Mouse (Mus musculus) MEL (cell line): Measurements from ENCODE around the gene Atp5b. TPM values are rescaled to one million over a fixed set of nuclear protein-coding genes. Genes with fewer than 3 reads are reported as not detected.

Experiments used
- DNase-seq: peaks from one replicate; pipeline ENCODE4 v3.0.0; 2011; ENCODE audit warnings: low read depth, low spot score
- H3K27ac ChIP-seq: 2 replicates; pipeline ENCODE4 v1.5.1; 2012; ENCODE audit warnings: low read depth, mild to moderate bottlenecking, control low read depth, low read length, moderate library complexity; ENCODE audit not compliant: control insufficient read depth
- H3K27me3 ChIP-seq, 2 experiments: fragments of 150-350 bp in 1 of 2; sonication (generic) in 1 of 2; 2 replicates each; pipeline ENCODE4 v1.6.1; 2012; ENCODE audit warnings: low read length in 2 of 2, mild to moderate bottlenecking in 2 of 2, improper control_type of control experiment in 1 of 2, moderate library complexity in 1 of 2; ENCODE audit not compliant: insufficient read depth in 2 of 2, control insufficient read depth in 1 of 2
- H3K36me3 ChIP-seq, 2 experiments: 2 replicates each; pipeline ENCODE4 v1.6.1; 2012 to 2014; ENCODE audit warnings: low read length in 2 of 2, improper control_type of control experiment in 1 of 2, inconsistent platforms in 1 of 2, mild to moderate bottlenecking in 1 of 2; ENCODE audit not compliant: insufficient read depth in 2 of 2, control insufficient read depth in 1 of 2
- H3K4me1 ChIP-seq, 2 experiments: fragments of 150-350 bp in 1 of 2; sonication (generic) in 1 of 2; 2 replicates each; pipeline ENCODE4 v1.6.1; 2012; ENCODE audit warnings: low read length in 2 of 2, improper control_type of control experiment in 1 of 2, mild to moderate bottlenecking in 1 of 2; ENCODE audit not compliant: insufficient read depth in 2 of 2, control insufficient read depth in 1 of 2
- H3K4me3 ChIP-seq, 2 experiments: fragments of 150-350 bp in 1 of 2; sonication (generic) in 1 of 2; 2 replicates each; pipeline ENCODE4 v1.5.1; 2012; ENCODE audit warnings: low read depth in 2 of 2, low read length in 2 of 2, mild to moderate bottlenecking in 2 of 2, moderate library complexity in 2 of 2, control low read depth in 1 of 2, improper control_type of control experiment in 1 of 2; ENCODE audit not compliant: control insufficient read depth in 1 of 2, insufficient read depth in 1 of 2
- H3K79me2 ChIP-seq: 2 replicates; pipeline ENCODE4 v1.6.1; 2012; ENCODE audit warnings: mild to moderate bottlenecking, low read length, moderate library complexity; ENCODE audit not compliant: control insufficient read depth, poor library complexity, insufficient read depth
- H3K9ac ChIP-seq: 2 replicates; pipeline ENCODE4 v1.6.1; 2012; ENCODE audit warnings: low read depth, mild to moderate bottlenecking, control low read depth, low read length, moderate library complexity; ENCODE audit not compliant: control insufficient read depth, poor library complexity, severe bottlenecking
- H3K9me3 ChIP-seq: fragments of 150-350 bp; sonication (generic); replicated peaks from 2 replicates; pipeline ENCODE4 v1.6.1; 2012; ENCODE audit warnings: mild to moderate bottlenecking, low read length, improper control_type of control experiment, moderate library complexity; ENCODE audit not compliant: insufficient read depth
- CHD1 ChIP-seq: IDR thresholded peaks from 2 replicates; pipeline ENCODE4 v1.6.1; 2012; ENCODE audit warnings: low read depth, mild to moderate bottlenecking, inconsistent platforms, low read length, improper control_type of control experiment
- EP300 ChIP-seq, 2 experiments: IDR thresholded peaks; 2 replicates each; pipeline ENCODE4 v1.6.1; 2011; ENCODE audit warnings: improper control_type of control experiment in 2 of 2, low read length in 2 of 2, low read depth in 1 of 2, mild to moderate bottlenecking in 1 of 2
- ETS1 ChIP-seq: IDR thresholded peaks from 2 replicates; pipeline ENCODE4 v1.6.1; 2012; ENCODE audit warnings: low read depth, mild to moderate bottlenecking, inconsistent platforms, low read length, improper control_type of control experiment, moderate library complexity
- GABPA ChIP-seq: IDR thresholded peaks from 2 replicates; pipeline ENCODE4 v1.6.1; 2012; ENCODE audit warnings: low read depth, mild to moderate bottlenecking, inconsistent platforms, low read length, improper control_type of control experiment, moderate library complexity
- GATA1 ChIP-seq: IDR thresholded peaks from 2 replicates; pipeline ENCODE4 v1.6.1; 2011; ENCODE audit warnings: low read depth, low read length, improper control_type of control experiment
- JUND ChIP-seq: IDR thresholded peaks from 2 replicates; pipeline ENCODE4 v1.6.1; 2011; ENCODE audit warnings: low read depth, mild to moderate bottlenecking, improper control_type of control experiment, low read length
- MAFK ChIP-seq: IDR thresholded peaks from 2 replicates; pipeline ENCODE4 v1.6.1; 2011; ENCODE audit warnings: low read depth, mild to moderate bottlenecking, low read length, improper control_type of control experiment, borderline replicate concordance
- MAZ ChIP-seq: IDR thresholded peaks from 2 replicates; pipeline ENCODE4 v1.6.1; 2012; ENCODE audit warnings: low read depth, mild to moderate bottlenecking, inconsistent platforms, low read length, improper control_type of control experiment
- MXI1 ChIP-seq: IDR thresholded peaks from 2 replicates; pipeline ENCODE4 v1.6.1; 2011; ENCODE audit warnings: mild to moderate bottlenecking, low read depth, low read length, improper control_type of control experiment
- MYC ChIP-seq: IDR thresholded peaks from 2 replicates; pipeline ENCODE4 v1.6.1; 2011; ENCODE audit warnings: low read depth, mild to moderate bottlenecking, low read length, improper control_type of control experiment, moderate library complexity
- POLR2A ChIP-seq, 2 experiments: IDR thresholded peaks; 2 replicates each; pipeline ENCODE4 v1.6.1; 2011 to 2012; ENCODE audit warnings: low read length in 2 of 2, mild to moderate bottlenecking in 2 of 2, control low read depth in 1 of 2, improper control_type of control experiment in 1 of 2, low read depth in 1 of 2, moderate library complexity in 1 of 2; ENCODE audit not compliant: control insufficient read depth in 1 of 2, insufficient read depth in 1 of 2, poor library complexity in 1 of 2
- POLR2AphosphoS5 ChIP-seq: IDR thresholded peaks from 2 replicates; pipeline ENCODE4 v1.6.1; 2012; ENCODE audit warnings: low read depth, borderline replicate concordance, mild to moderate bottlenecking, inconsistent platforms, low read length, moderate library complexity, mixed read lengths
- RCOR1 ChIP-seq: IDR thresholded peaks from 2 replicates; pipeline ENCODE4 v1.6.1; 2012; ENCODE audit warnings: low read depth, mild to moderate bottlenecking, inconsistent platforms, low read length, improper control_type of control experiment
- SIN3A ChIP-seq: IDR thresholded peaks from 2 replicates; pipeline ENCODE4 v1.6.1; 2012; ENCODE audit warnings: low read length, improper control_type of control experiment, inconsistent platforms
- SMC3 ChIP-seq: IDR thresholded peaks from 2 replicates; pipeline ENCODE4 v1.6.1; 2011; ENCODE audit warnings: low read depth, low read length, improper control_type of control experiment
- TAL1 ChIP-seq: IDR thresholded peaks from 2 replicates; pipeline ENCODE4 v1.6.1; 2012; ENCODE audit warnings: mild to moderate bottlenecking, inconsistent platforms, low read length, moderate library complexity, mixed read lengths
- TBP ChIP-seq: IDR thresholded peaks from 2 replicates; pipeline ENCODE4 v1.8.0; 2011; ENCODE audit warnings: low read depth, low read length, improper control_type of control experiment
- TCF12 ChIP-seq: IDR thresholded peaks from 2 replicates; pipeline ENCODE4 v1.6.1; 2014; ENCODE audit warnings: low read depth, mild to moderate bottlenecking, inconsistent platforms, low read length, improper control_type of control experiment, moderate library complexity
- UBTF ChIP-seq: IDR thresholded peaks from 2 replicates; pipeline ENCODE4 v1.6.1; 2012; ENCODE audit warnings: low read depth, mild to moderate bottlenecking, inconsistent platforms, low read length, improper control_type of control experiment, moderate library complexity, borderline replicate concordance; ENCODE audit not compliant: insufficient read depth
- ZKSCAN1 ChIP-seq: IDR thresholded peaks from 2 replicates; pipeline ENCODE4 v1.6.1; 2012; ENCODE audit warnings: low read depth, mild to moderate bottlenecking, inconsistent platforms, low read length, improper control_type of control experiment, moderate library complexity
- ZNF384 ChIP-seq: IDR thresholded peaks from 2 replicates; pipeline ENCODE4 v1.6.1; 2012; ENCODE audit warnings: low read depth, mild to moderate bottlenecking, inconsistent platforms, low read length, improper control_type of control experiment
- polyA plus RNA-seq, 2 experiments: library from polyadenylated mRNA; stranded (reverse) in 1 of 2; unstranded in 1 of 2; fragments of >175 nt in 1 of 2; fragments of >200 nt in 1 of 2; gene quantifications; 2 replicates each; pipeline versions ENCODE4 v1.2.1 to v1.2.4; 2012; ENCODE audit warnings: low replicate concordance in 2 of 2, low read depth in 1 of 2; ENCODE audit not compliant: insufficient read length in 2 of 2, insufficient read depth in 1 of 2, missing spikeins in 1 of 2
- total RNA-seq: library from RNA; depleted of rRNA; stranded (reverse); fragments of 300-350 nt; gene quantifications from 2 replicates; pipeline ENCODE4 v1.2.3, GENCODE M21; 2012

The Atp5b gene
- total and polyA plus RNA-seq, 3 experiments: 545 to 2,318 (median 2,164) TPM

DNA sequence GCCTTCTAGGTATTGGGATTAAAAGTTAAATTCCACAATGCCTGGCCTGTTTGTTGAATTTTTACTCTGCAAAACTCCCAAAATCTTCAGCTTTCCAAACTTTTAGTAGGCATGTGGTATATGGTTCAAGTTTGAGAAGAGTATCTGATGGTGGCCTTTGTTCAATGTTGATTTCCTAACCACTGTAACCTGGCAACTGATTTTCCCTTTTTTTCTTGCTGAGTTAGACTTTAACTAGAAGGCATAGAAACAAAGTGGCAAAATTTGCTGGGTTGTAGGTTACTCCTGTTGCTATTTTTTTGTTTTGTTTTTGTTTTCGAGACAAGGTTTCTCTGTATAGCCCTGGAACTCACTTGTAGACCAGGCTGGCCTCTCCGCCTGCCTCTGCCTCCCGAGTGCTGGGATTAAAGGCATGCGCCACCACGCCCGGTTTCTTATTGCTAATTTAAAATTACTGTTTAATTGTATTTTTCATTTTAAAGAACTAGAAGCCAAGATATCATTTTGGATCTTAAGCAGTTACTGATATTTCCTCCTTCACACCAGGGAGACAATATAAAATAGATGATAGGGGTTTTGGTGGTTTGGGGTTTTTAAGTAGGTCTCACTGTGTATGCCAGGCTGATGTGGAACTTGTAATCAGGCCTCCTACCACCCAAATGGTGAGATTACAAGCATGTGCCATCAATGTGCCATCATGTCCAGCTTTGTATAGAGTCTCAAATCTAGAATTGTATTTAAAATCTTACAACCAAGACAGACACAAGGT is 20.7 kb upstream of the Atp5b start:
- H3K36me3 ChIP-seq: peaks cover 13 to 54% of the 10 kb centered on the region in 2 experiments
- TF ChIP-seq POLR2AphosphoS5 (no peak), SIN3A (peak; percentile 66), MXI1 (peak; percentile 66), CHD1 (0 out of 2 replicates have a peak, but pooled peaks have one; percentile 59), MYC (0 out of 2 replicates have a peak, but pooled peaks have one; percentile 17), GABPA (no peak), GATA1 (0 out of 2 replicates have a peak, but pooled peaks have one; percentile 3), EP300 (IDR thresholded peaks at IDR 0.05; ENCODE audit: low read depth in 1 of 2, low read length in 2 of 2) (peak in 1 of 2 experiments; percentile 63; a peak in 1 of 4 replicates)
- peak overlapping the region in 1 of 2 experiments; percentile 94; a peak in 2 of 4 replicates for H3K4me3 ChIP-seq
- no peaks in the 10 kb centered on the region for H3K9me3 ChIP-seq
- H3K4me1 ChIP-seq: peaks cover 19 to 22% of the 10 kb centered on the region in 2 experiments
- H3K79me2 ChIP-seq: peaks cover 84% of the 10 kb centered on the region
- H3K9ac ChIP-seq: peak overlapping the region; percentile 21
- H3K27me3 ChIP-seq: no peaks in the 10 kb centered on the region
- H3K27ac ChIP-seq: peak overlapping the region; percentile 42
- no peak for DNase-seq

DNA sequence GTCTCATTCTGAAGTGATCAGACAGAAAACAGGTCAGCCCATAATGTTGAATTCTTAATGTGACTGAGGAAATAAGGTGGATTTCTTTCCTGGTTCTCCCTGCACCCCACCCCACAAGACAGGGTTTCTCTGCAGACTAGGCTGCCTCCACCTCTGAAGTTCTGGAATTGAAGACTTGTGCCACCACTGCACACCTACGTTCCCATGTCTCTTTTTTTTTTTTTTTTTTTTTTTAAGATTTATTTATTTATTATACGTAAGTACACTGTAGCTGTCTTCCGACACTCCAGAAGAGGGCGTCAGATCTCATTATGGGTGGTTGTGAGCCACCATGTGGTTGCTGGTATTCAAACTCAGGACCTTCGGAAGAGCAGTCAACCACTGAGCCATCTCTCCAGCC is 17.0 kb upstream of the Atp5b start:
- no peak overlapping the region for H3K4me3 ChIP-seq
- H3K27me3 ChIP-seq: no peaks in the 10 kb centered on the region
- H3K9me3 ChIP-seq: no peaks in the 10 kb centered on the region
- H3K9ac ChIP-seq: no peak overlapping the region
- H3K36me3 ChIP-seq: peaks cover 38 to 71% of the 10 kb centered on the region in 2 experiments
- peaks cover 75% of the 10 kb centered on the region for H3K79me2 ChIP-seq
- TF ChIP-seq JUND (no peak), SMC3 (no peak), ZNF384 (peak; percentile 82)
- peaks cover 30% of the 10 kb centered on the region in 2 experiments for H3K4me1 ChIP-seq
- no peak overlapping the region for H3K27ac ChIP-seq
- DNase-seq: no peak

DNA sequence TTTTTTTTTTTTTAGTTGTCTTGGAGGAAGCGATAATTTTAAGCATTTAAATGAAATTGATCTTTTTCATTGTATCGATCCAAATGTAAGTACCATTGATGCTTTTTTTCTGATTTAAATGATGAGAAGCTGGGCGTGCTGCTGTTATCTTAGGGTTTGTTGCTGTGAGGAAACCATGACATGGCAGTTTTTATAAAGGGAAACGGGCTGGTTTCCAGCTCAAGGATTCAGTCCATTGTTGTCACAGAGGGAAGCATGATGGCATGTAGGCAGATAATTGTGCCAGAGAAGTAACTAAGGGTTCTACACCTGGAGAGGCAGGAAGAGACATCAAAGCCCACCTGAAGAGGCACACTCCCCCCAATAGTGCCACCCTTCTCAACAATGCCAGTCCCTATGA is 13.9 kb upstream of the Atp5b start:
- H3K9ac ChIP-seq: no peak overlapping the region
- H3K4me1 ChIP-seq: peaks cover 14 to 15% of the 10 kb centered on the region in 2 experiments
- no peak overlapping the region for H3K4me3 ChIP-seq
- peaks cover 57% of the 10 kb centered on the region for H3K79me2 ChIP-seq
- DNase-seq: peak; percentile 75
- H3K27ac ChIP-seq: no peak overlapping the region; the same call in 1 of the 2 replicates
- H3K9me3 ChIP-seq: no peaks in the 10 kb centered on the region
- H3K27me3 ChIP-seq: no peaks in the 10 kb centered on the region
- peaks cover 49 to 50% of the 10 kb centered on the region in 2 experiments for H3K36me3 ChIP-seq
- TF ChIP-seq UBTF: no peak
- peak; percentile 48 to 59; a peak in 3 of 4 replicates for TF ChIP-seq EP300 (IDR thresholded peaks at IDR 0.05; ENCODE audit: low read depth in 1 of 2, low read length in 2 of 2)
- TF ChIP-seq ETS1: peak; percentile 89
- no peak for TF ChIP-seq MAZ
- peak; percentile 50 for TF ChIP-seq RCOR1
- peak; percentile 80 for TF ChIP-seq GABPA
- TF ChIP-seq TBP: no peak
- TF ChIP-seq POLR2A (IDR thresholded peaks at IDR 0.05; ENCODE audit: control insufficient read depth in 1 of 2, insufficient read depth in 1 of 2, low read depth in 1 of 2, low read length in 2 of 2, poor library complexity in 1 of 2): no peak
- TF ChIP-seq MAFK: peak; percentile 81; the same call in 1 of the 2 replicates
- TF ChIP-seq ZKSCAN1: no peak
- no peak for TF ChIP-seq TAL1
- no peak for TF ChIP-seq JUND
- TF ChIP-seq ZNF384: peak; percentile 13; the same call in 1 of the 2 replicates
- 0 out of 2 replicates have a peak, but pooled peaks have one; percentile 19 for TF ChIP-seq TCF12
- TF ChIP-seq MXI1: peak; percentile 80
- peak; percentile 48; the same call in 1 of the 2 replicates for TF ChIP-seq GATA1
- peak; percentile 77 for TF ChIP-seq SIN3A
